Mouse (Mus musculus): ENCODE measurements around the gene Aldh5a1.
A peak's percentile ranks its signal among the peaks of the same experiment; 100 is the strongest.

Gene Aldh5a1

GRCm38 (mm10) chr13:24867789-24868188 lies 69.7 kb downstream of the Aldh5a1 start:
- no peak for DNase-seq (ENCODE audit: low read depth in 2 of 2, low spot score in 2 of 2)

GRCm38 (mm10) chr13:24866430-24867402 lies 70.7 kb downstream of the Aldh5a1 start:
- no peak for DNase-seq (ENCODE audit: low read depth in 2 of 2, low spot score in 2 of 2)

GRCm38 (mm10) chr13:24862520-24862919 lies 74.9 kb downstream of the Aldh5a1 start:
- DNase-seq (ENCODE audit: low read depth in 2 of 2, low spot score in 2 of 2): peak; percentile 54 to 70

GRCm38 (mm10) chr13:24862021-24862420 lies 75.4 kb downstream of the Aldh5a1 start:
- DNase-seq (ENCODE audit: low read depth in 2 of 2, low spot score in 2 of 2): no peak

DNA sequence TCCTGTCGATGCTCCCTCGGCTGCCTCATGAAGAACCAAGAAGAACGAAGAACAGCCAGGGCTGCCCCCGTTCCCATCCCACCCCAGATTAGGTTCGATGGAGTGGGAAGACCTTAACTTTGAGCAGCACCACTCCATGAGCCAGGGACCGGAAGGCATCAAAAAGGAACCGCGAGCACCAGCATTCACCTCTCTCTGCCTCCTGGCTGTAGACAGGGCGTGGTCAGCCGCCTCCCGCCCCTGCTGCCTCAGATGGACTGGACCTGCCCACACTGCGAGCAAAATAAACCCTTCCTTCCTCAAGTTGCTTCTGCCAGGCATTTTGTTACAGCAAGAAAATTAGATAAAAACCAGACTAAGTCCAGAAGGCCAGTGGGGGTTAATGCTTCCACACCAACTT lies 76.4 kb downstream of the Aldh5a1 start:
- no peak for DNase-seq (ENCODE audit: low read depth in 2 of 2, low spot score in 2 of 2)

DNA sequence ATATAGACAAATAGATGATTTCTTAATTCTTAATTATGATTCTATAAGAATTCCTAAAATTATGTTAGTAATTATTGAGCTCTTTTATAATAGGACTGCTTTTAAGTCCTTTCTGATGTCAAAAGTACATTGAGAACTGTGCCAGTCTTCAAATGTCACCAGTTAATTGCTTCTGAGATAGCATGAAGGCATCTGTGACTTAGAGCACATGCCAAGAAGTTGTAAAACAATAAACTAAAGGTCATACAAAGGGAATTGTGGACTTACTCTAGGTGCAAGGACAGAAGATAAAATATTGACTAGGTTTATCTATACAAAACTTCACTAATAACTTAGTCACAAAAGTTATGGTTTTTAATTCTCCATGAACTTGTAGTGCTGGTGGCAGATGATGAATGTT lies 78.3 kb downstream of the Aldh5a1 start:
- DNase-seq (ENCODE audit: low read depth in 2 of 2, low spot score in 2 of 2): no peak

Measured in CD8-positive naive resting alpha-beta T cell, adult 2 months (primary cell).